Mouse (Mus musculus): Measurements from ENCODE around the gene Smim14.

DNA sequence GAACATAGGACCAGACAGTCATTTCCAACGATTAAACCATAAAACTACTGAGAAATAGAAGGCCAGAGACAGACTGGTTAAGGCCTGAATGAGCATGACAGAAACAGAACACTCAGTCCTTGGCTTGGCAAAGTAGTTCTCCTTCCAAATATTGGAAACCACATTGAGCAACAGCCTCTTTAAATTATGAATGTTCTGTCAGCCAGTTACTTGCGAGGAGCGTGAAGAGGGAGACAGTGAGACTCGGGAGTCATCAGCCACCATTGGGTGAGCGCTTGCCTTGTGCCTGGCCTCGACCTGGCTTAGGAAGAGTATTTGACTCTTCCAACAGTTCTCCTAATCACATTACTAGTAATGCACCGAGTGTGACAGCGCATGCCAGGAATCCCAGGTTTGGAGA is 28.6 kb downstream of the Smim14 start:
- TF ChIP-seq POLR2A (IDR thresholded peaks at IDR 0.05; ENCODE audit: borderline replicate concordance, control insufficient read depth, low read depth, low read length) (no peak), CTCF (IDR thresholded peaks at IDR 0.05; ENCODE audit: control insufficient read depth, insufficient read depth, low read length) (no peak)
